In genomic region chr11:118156480-118157060, GRCm38 (mm10) we compare ENCODE assay signal across 20 mouse cellular contexts. TPM values are rescaled to one million over a fixed set of nuclear protein-coding genes. Genes with fewer than 3 reads are reported as not detected.
DNase-seq lines count a peak whose midpoint lies in the region; ATAC-seq lines count a peak whose summit lies in the region.
"Had no signal": no experiment of that assay in that cellular context is flagged by ENCODE, and none has a peak within 500 bp of the region (broad histone marks: within the 10 kb centered on the region; RNA-seq: fewer than 3 reads in every experiment).

No protein-coding gene starts in this region.

- WGBS in kidney, embryonic 15.5 days, result 34% methylated on average over 8 of the region's 8 CpGs
- 43% methylated on average over 8 of the region's 8 CpGs for WGBS in kidney, embryonic 14.5 days
- WGBS in kidney, embryonic 16.5 days, result 31% methylated on average over 8 of the region's 8 CpGs
- WGBS in stomach, embryonic 16.5 days, result 70% methylated on average over 8 of the region's 8 CpGs

- H3K4me1 ChIP-seq in kidney, embryonic 15.5 days, result peaks cover 12% of the 10 kb centered on the region
- H3K4me1 ChIP-seq in kidney, embryonic 14.5 days (ENCODE audit: control insufficient read depth, insufficient read depth, low read length), result peaks cover 7% of the 10 kb centered on the region
- H3K4me1 ChIP-seq in kidney, embryonic 16.5 days (ENCODE audit: insufficient read depth, low read length), result peaks cover 10% of the 10 kb centered on the region
- H3K4me1 ChIP-seq in stomach, embryonic 16.5 days (ENCODE audit: control insufficient read depth, insufficient read depth, low read length), result peaks cover 7% of the 10 kb centered on the region; the same call in 1 of the 2 replicates

- no peaks in the 10 kb centered on the region for H3K36me3 ChIP-seq in kidney, embryonic 15.5 days
- H3K36me3 ChIP-seq in kidney, embryonic 14.5 days (ENCODE audit: control insufficient read depth, insufficient read depth, low read length), result no peaks in the 10 kb centered on the region
- H3K36me3 ChIP-seq in kidney, embryonic 16.5 days (ENCODE audit: insufficient read depth, low read length), result no peaks in the 10 kb centered on the region
- no peaks in the 10 kb centered on the region for H3K36me3 ChIP-seq in stomach, embryonic 16.5 days (ENCODE audit: control insufficient read depth, insufficient read depth, low read length)
- H3K36me3 ChIP-seq: G1E; liver, embryonic 13.5 days had no signal

- ATAC-seq in kidney, embryonic 15.5 days (replicated peaks; ENCODE audit: low FRiP score), result no peak
- ATAC-seq in kidney, embryonic 14.5 days (ENCODE audit: low FRiP score, low TSS enrichment), result no peak
- no peak for ATAC-seq in kidney, embryonic 16.5 days (ENCODE audit: low FRiP score, low TSS enrichment)
- peak; percentile 70 for ATAC-seq in neutrophil, adult 5-6 weeks (ENCODE audit: extremely low read depth, insufficient number of reproducible peaks, low FRiP score, poor library complexity, severe bottlenecking)
- ATAC-seq in stomach, embryonic 16.5 days (ENCODE audit: insufficient read depth, low FRiP score), result no peak
- ATAC-seq: forebrain, embryonic 14.5 days; hindbrain, postnatal 0 days; lung, postnatal 0 days had no signal

- no peak overlapping the region for H3K4me3 ChIP-seq in kidney, embryonic 15.5 days (replicated peaks)
- no peak overlapping the region for H3K4me3 ChIP-seq in kidney, embryonic 14.5 days (ENCODE audit: low read length)
- H3K4me3 ChIP-seq in kidney, embryonic 16.5 days (ENCODE audit: low read length), result no peak overlapping the region
- no peak overlapping the region for H3K4me3 ChIP-seq in stomach, embryonic 16.5 days (replicated peaks; ENCODE audit: low read length)
- H3K4me3 ChIP-seq: liver, embryonic 13.5 days had no signal

- intact Hi-C loops in gastrocnemius, postnatal 14 days (cut with DNase I; ENCODE audit: low total_unique reads), result no loop called here

- no peak for DNase-seq in layer of hippocampus, adult 9-11 months
- no peak for DNase-seq in gastrocnemius, postnatal 14 days
- no peak for DNase-seq in thymus, postnatal 10 days (ENCODE audit: low spot score in 2 of 2)
- DNase-seq: adrenal gland, postnatal 14 days; cerebellum, postnatal 10 days; heart, postnatal 36 days; liver, embryonic 13.5 days; right cerebral cortex, postnatal 4 days; thymus, postnatal 14 days had no signal

- peak overlapping the region; percentile 45; the same call in 1 of the 2 replicates for H3K27ac ChIP-seq in kidney, embryonic 15.5 days
- no peak overlapping the region for H3K27ac ChIP-seq in kidney, embryonic 14.5 days (ENCODE audit: low read depth, low read length)
- 0 out of 2 replicates have a peak overlapping the region, but pooled peaks have one; percentile 2 for H3K27ac ChIP-seq in kidney, embryonic 16.5 days (ENCODE audit: low read length)
- H3K27ac ChIP-seq in stomach, embryonic 16.5 days (ENCODE audit: low read length), result peak overlapping the region; percentile 6; the same call in 1 of the 2 replicates
- H3K27ac ChIP-seq: hindbrain, postnatal 0 days; liver, embryonic 13.5 days had no signal

- H3K4me2 ChIP-seq in kidney, embryonic 15.5 days, result no peak overlapping the region
- no peak overlapping the region for H3K4me2 ChIP-seq in kidney, embryonic 14.5 days (replicated peaks; ENCODE audit: low read depth, low read length)
- no peak overlapping the region for H3K4me2 ChIP-seq in kidney, embryonic 16.5 days (replicated peaks; ENCODE audit: low read depth, low read length)
- no peak overlapping the region for H3K4me2 ChIP-seq in stomach, embryonic 16.5 days (ENCODE audit: low read depth, low read length)
- H3K4me2 ChIP-seq: heart, embryonic 11.5 days; liver, embryonic 13.5 days; midbrain, embryonic 11.5 days had no signal

- no peak overlapping the region for H3K9ac ChIP-seq in kidney, embryonic 15.5 days
- H3K9ac ChIP-seq in kidney, embryonic 14.5 days (ENCODE audit: low read depth, low read length), result no peak overlapping the region
- no peak overlapping the region for H3K9ac ChIP-seq in kidney, embryonic 16.5 days (replicated peaks; ENCODE audit: low read length)
- no peak overlapping the region for H3K9ac ChIP-seq in stomach, embryonic 16.5 days (ENCODE audit: low read length)
- H3K9ac ChIP-seq: liver, embryonic 13.5 days had no signal

- no peaks in the 10 kb centered on the region for H3K27me3 ChIP-seq in kidney, embryonic 15.5 days
- H3K27me3 ChIP-seq in kidney, embryonic 14.5 days (ENCODE audit: control insufficient read depth, insufficient read depth, low read length), result no peaks in the 10 kb centered on the region
- no peaks in the 10 kb centered on the region for H3K27me3 ChIP-seq in kidney, embryonic 16.5 days (ENCODE audit: insufficient read depth, low read length)
- no peaks in the 10 kb centered on the region for H3K27me3 ChIP-seq in stomach, embryonic 16.5 days (ENCODE audit: control insufficient read depth, insufficient read depth, low read length)
- H3K27me3 ChIP-seq: liver, embryonic 13.5 days had no signal

- H3K9me3 ChIP-seq in kidney, embryonic 15.5 days (replicated peaks), result no peaks in the 10 kb centered on the region
- no peaks in the 10 kb centered on the region for H3K9me3 ChIP-seq in kidney, embryonic 14.5 days (ENCODE audit: control insufficient read depth, low read length)
- peaks cover 6% of the 10 kb centered on the region; the same call in 1 of the 2 replicates for H3K9me3 ChIP-seq in kidney, embryonic 16.5 days (ENCODE audit: low read length)
- H3K9me3 ChIP-seq in stomach, embryonic 16.5 days (replicated peaks; ENCODE audit: control insufficient read depth, low read length), result no peaks in the 10 kb centered on the region; the same call in 1 of the 2 replicates
- H3K9me3 ChIP-seq: liver, embryonic 13.5 days had no signal

RNA-seq across cellular contexts. Expression of gene Dnah17, which starts 26.1 kb away (rescaled TPM):
- 0.17 and 0.22 TPM in 2 replicates for polyA plus RNA-seq in kidney, embryonic 15.5 days (2015; fragmentation: Nextera tagmentation; extraction: Ambion mirVana)
- polyA plus RNA-seq in kidney, embryonic 14.5 days (2014; fragmentation: Nextera tagmentation; extraction: Ambion mirVana), result 0.20 and 0.23 TPM in 2 replicates
- polyA plus RNA-seq in kidney, embryonic 16.5 days (2015; fragmentation: Nextera tagmentation; extraction: Ambion mirVana), result 0.16 and 0.19 TPM in 2 replicates
- total RNA-seq in neutrophil, adult 5-6 weeks (2017), result 0.86 and 1.3 TPM in 2 replicates
- polyA plus RNA-seq in stomach, embryonic 16.5 days (2015; fragmentation: Nextera tagmentation; extraction: Ambion mirVana), result 0.13 and 0.14 TPM in 2 replicates
- under 1 TPM; 0.04 to 0.08 TPM for total RNA-seq in gastrocnemius, postnatal 14 days (2021)
- total RNA-seq: hindbrain, postnatal 0 days had no signal
- polyA plus RNA-seq: G1E had no signal
